Mouse (Mus musculus): ENCODE data around the gene Tfap2d.

The Tfap2d gene

DNA sequence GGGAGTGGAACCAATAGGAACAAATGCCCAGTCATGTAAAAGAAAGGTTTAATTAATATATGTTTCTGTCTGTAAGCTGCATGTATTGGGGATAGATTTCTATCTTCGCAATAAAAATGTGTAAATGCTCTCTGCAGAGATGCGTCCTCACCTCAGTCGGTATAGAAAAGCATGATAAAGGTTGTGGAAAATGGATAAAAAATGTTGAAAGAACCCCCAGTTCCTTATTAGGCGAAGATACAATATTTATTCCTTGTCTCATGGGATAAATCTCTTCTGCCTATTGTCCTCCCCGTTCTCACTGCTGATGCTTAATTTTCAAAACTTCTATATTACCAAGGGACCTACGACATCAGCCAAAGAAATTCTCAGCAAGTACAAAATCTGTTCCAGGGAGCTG is at the start of gene Tfap2d:
Tfap2d (plus strand) TSS at position 392 of the 400 bp plus-strand sequence.
- no peak for DNase-seq

DNA sequence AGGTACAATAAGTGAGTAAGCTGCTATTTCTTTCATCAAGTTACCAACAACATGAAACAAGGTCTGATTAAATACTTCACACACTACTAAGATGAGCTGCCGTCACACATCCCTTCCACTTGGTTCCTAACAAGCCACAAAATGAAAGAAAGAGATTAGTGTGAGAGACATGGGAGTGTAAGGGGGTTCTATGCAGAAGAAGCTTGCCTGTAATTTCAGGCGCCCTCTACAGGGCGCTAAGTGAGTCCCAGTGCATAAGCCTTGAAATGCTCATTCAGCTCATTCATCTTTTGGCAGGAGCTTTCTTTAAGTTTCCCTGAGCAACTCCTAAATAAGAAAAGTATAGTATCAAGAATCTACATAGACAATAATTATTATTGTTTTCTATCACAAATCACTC is 46.5 kb upstream of the Tfap2d start:
- peak; percentile 10 to 18 for DNase-seq

DNA sequence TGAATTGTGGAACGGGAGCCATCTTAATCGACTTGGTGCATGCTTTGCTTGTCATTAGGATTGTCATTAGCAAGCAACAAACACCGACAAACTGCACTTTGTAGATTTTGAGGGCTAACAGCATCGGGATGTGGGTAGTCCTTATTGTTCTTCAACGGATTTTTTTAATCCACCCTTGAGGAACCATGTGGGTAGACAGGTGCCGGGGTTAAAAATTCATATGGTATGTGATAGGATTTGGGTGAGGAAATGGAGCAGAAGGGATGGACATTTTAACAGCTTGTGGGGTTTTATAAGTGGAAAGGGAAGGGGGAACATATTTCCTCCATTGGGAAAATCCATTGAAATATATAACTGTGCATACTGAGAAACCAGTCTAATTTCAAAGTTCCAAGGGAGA is 46.0 kb upstream of the Tfap2d start:
- no peak for DNase-seq

DNA sequence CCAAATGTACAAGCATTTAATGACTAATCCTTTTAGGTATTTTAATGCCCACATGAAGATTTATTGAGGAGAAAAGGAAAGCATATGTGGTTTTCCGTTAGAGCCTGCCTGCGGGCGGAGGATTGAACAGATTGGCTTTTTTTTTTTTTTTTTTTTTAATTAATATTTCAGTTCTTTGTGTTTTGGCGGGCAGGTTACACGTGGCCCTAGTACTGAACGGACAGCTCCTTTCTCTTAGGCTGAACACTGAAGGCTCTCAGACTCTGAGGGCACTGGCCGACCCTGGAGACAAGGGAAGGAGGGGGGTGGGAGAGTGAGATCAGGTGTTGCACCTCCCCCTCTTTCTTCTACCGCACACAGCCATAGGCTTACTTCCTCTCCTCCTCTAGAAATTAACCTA is 14.7 kb upstream of the Tfap2d start:
- no peak for DNase-seq

DNA sequence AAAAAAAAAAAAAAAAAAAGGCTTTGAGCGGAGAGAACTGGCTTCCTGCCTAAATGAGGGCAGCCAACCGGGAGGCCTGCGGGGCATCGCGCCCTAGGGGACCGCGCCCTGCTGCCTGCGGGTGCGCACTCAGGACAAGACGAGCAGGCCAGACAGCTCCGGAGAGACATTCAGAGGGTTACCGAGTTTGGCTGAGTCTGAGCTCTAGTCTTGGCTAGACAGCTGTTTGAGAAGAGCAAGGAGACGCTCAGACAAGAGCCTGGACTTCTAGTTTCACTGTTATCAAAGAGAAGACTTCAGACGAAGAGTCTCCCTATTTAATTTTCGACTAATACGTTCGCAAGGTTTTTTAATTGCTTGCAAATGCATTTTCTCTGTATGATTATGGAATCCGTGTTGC is 5.9 kb upstream of the Tfap2d start:
- peak; percentile 20 to 30 for DNase-seq

DNA sequence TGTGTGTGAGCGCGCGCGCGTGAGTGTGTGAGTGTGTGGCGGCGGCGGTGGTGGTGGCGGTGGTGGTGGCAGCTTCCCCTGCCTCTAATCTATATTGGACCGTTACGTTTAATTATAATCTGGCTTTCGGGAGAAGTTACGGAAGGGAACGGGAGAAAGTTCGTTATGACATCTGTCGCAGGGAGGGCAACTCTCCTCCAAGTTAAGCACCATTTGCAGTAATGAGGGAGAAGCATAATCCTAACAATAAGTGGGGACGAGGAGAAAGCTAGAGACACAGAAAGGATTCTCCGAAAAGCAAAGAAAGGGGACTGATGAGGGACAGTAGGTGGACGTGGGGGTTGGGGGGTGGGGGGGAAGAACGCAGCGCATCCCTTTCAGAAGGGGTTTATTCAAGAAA is 494 bp downstream of the Tfap2d start:
- no peak for DNase-seq

DNA sequence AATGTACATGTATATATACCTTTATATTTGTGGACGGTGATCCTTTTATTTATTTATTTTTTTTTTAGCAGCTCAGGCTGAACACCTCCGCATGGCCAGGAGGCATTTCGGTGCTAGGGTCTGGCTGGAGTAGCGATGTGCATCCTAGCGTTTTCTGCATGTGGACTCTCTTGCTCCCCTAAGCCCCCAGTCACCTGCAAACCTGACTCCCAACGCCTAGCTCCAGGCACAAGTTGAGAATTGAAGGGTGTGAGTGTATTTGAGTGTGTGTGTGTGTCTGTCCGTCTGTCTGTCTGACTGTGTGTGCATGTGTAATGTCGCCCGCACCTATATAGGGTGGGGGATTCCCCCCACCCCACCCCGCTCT is 937 bp downstream of the Tfap2d start:
- DNase-seq: no peak

DNA sequence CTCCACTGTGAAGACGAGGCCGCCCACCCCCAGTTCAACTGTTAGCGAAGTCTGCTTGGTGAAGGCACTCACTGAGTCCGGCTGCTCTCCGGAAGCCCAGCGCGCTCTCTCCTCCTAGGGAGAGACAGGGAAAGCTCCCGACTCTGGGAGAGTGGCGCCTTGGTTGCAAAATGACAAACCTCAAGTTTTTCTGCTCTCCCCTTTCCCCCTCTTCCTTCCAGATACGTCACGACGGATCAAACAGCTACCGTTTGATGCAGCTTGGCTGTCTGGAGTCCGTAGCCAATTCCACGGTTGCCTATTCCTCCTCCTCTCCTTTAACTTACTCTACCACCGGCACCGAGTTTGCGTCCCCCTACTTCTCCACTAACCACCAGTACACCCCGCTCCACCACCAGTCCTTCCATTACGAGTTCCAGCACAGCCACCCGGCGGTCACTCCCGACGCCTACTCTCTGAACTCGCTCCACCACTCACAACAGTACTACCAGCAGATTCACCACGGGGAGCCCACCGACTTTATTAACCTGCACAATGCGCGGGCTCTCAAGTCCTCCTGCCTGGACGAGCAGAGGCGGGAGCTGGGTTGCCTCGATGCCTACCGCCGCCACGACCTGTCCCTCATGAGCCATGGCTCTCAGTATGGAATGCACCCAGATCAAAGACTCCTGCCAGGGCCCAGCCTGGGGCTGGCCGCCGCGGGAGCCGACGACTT is 1.5 kb downstream of the Tfap2d start:
- peak; percentile 17 for DNase-seq

DNA sequence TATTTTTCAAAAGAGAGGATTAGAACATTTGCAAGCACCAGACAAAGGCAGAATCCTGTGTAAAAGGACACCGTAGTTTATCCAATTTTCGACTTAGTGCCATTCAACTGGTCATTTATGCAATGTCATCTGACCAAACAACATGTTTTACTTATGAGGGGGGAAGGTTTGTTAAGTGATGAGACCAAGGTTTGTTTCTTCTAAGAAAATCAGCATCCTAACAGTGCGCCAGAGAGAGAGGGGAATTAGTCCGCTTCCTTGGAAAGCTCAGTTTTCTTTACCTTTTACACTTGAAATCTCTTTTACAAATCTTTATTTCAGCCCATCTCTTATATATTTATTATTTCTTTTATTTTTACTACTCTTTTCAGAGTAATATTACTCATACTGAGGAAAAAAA is 3.6 kb downstream of the Tfap2d start:
- no peak for DNase-seq

DNA sequence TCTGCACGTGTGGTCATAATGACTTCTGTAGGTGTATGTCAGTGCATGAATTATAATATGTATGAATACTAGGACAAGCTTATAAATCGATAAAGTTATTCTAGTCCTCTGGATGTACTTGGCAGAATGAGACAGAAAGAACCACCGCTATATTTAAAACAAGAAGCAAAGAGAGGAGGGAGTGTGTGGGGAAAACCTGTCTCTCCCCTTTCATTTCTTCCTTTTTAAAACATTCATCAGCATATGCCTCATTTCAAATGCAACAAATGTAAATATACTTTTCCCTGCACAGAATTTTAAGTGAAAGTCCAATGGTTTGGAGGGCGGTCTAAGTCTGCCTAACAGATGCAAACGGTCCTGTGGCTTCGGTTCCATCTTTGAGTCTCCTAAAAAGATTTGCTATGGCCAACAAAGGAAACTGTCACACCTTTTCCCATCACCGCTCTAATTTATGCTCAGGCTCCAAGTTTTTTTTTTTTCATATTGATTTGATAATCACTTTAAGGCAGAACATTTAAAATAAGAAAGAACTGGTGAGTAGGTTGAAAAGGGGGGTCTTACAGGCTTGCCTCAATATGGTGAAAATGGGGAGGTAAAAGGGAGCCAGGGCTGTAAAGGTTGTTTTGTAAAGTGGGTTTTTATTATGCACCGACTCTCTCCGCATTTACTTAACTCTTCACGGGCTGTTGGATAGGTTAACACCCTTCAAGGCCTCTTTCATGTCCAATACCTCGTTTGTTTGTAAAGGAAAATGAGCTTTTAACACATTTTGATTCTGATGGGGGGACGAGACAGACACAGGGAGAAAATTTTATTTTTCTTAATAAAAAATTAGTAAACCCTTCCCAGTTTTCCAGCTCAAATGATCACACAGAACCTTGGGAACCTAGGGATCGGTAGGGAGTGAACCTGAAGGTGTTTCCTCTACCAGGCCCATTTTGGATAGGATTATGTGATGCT is 4.3 kb downstream of the Tfap2d start:
- DNase-seq: no peak

DNA sequence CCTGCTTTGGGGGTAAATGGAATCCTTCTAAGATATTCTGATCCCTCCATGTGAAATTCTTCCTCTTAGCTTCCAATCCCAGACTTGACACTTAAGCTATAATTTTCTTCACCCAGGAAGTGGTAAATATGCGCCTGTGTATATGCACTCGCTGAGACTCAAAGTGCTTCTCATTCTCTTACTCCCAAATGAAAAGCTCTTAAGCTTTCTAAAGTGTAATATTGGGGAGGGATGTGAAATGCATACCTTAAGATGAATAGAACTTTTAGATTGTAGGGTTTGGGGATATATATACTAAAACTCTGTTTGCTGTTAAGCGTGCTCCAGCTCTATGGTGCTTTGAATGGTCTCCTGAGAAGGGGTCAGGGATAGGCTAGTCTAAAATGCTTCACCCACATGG is 5.0 kb downstream of the Tfap2d start:
- DNase-seq: no peak

DNA sequence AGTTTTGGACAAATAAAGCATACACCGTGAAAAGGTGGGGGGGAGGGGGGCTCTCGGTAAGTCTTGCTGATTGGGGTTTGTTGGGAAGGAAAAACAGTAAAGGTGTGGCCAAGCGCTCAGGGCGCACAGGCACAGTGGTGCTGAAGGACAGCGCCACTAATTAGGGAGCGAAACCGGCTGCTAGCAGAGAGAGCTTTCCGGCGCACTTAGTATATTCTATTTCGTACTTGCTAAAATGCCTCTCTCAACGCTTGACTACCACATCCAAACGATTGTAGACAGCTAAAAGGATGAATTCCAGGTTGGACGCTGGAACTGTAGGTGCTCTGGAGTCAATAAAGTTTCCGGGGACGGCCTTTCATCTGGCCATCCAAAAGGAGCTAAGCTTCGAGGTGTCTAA is 6.9 kb downstream of the Tfap2d start:
- DNase-seq: peak in 1 of 2 experiments; percentile 15

DNA sequence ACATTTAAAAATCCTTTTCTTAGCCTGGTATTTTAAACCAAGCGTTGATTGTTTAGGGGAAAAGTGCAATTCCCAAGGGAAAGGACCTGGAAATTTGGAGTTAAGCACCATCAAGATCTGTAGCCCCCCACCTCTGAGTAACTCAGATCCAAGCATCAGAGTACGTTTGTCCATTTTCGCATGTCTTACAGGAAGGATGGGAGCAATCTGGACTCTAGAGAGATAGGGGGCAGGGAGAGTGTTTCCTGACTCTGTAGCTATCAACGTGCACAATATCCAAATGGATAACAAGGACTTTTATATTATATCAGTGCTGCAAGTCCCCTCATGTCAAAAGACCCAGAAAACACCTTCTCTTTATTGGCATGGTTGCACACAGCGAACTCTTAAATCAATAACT is 7.4 kb downstream of the Tfap2d start:
- DNase-seq: no peak

DNA sequence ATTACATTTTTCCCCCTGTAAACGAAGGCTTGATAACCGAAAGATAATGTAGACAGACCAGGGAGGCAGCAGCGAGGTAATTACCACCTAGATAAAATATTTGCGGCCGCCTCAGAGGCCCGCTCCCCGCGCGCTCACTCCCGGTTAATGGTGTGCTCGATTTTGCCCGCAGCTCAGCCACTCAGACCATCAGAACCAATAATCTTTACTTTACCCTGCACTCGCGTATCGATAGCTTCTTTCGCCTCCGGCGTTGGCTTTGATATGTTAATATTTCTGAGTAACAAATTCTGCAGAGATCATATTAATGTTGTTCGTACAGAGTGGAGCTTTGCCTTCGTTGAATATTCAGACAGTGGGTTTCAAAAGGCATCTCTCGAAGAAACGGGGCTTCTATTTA is 8.2 kb downstream of the Tfap2d start:
- DNase-seq: peak; percentile 11 to 25

DNA sequence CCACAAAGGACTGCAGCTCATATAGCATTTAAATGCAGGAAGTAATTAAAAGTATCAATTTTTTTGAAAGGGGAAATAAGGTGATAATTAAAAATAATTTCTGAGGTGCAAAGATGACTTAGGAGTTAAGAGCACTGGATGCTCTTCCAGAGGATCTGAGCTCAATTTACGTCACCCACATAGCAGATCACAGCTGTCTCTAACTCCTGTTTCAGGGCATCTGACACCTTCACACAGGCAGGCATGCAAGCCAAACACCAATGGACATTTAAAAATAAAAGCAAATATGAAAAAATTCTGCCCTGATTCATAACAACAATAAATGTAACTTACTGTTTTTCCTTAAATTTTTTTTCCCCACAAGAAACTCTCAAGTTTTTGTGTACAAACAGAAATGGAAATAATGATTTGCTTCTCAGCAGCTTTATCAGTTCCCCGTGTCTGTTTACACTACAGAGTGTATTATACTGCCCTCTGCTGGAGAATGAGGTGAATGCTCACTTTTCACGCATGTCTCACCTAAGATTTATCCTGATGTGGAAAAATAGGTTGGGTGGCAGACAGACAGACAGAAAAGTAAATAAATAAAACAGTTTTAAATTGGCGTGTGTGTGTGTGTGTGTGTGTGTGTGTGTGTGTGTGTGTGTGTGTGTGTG is 76.0 kb downstream of the Tfap2d start:
- DNase-seq: peak; percentile 51 to 73

DNA sequence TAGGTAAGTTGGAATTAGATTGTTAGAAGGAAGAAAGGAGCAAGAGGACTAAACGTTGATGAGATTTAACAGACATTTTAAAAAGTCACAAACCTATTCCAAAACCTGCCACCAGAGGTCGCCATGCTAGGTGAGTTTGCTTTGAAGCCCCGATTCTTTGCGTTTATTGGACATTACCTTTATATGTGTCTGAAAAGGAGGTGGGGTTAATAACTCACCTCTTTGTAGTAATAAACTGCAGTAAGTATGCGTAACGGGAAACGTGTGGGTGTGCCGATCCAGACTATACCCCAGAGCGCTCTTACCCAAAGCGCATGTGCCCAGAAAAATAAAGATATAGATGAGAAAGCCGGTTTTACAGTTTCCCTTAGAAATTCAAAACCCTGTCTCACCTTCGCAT is 102.8 kb downstream of the Tfap2d start:
- peak; percentile 78 to 85 for DNase-seq

DNA sequence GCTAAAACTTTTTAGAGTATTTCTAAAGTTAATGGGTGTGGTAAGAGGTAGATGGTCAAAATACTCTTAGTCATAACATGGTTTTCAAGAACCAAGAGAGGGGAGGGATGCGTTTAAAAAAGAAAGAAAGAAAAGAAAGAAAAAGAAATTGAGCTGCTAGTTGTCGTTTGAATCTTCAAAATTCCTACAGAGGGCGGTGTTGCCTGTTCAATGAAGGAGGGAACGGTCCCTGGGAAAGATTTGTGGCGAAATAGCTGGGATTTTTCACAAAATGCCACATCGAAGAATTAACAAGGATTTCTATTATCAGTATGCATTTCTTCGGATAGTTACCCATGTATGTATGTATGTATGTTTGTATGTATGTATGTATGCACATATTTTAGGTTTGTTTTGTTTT is 103.4 kb downstream of the Tfap2d start:
- DNase-seq: peak; percentile 57 to 72

DNA sequence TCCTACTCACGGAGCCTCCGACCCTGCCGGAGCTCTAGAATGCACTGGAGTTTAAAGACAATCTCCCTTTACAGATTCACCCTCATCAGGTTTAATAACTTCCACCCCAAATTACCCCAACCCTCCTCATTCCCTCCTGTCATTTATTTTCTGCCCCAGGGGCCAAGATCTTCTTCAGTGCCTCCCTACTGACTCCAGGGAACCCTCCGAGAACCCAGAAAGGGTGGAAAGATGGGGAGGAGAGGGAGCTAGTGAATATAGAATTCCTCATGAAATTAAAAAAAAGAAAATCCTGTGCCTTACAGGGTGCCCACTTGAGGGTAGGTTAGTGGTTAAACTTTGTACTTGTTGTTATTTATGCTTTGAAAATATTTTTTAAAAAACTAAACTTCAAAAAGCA is 104.8 kb downstream of the Tfap2d start:
- DNase-seq: peak in 1 of 2 experiments; percentile 20

DNA sequence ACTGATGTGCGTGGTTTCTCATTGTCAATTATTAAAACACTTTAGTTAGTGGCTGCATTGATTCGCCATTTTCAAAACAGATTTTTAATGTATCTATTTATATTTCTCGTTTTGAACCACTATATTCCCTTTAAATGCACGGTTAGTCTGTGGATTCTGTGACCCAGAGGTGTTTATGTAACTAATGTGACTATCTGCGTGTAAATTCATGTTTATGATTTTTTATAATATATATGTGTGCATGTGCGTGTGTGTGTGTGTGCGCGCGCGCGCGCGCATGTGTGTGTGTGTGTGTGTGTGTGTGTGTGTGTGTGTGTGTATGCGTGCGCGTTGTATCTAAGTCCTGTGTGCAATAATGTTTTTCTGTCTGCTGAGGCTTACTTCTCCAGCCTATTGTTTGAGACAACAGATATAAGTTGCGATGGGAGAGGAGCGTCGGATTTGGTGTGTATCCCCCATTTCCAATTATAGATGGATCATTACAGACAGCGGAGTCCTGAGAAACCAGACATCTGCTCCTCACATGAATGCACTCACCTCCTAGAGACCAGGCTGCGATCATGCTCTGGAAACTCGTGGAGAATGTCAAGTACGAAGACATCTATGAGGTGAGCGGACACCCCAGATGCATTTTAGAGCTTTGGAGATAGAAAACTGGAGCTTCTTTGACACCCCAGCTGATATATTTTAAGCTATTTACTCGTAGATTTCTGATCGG is 106.0 kb downstream of the Tfap2d start, which contains the start of gene Tfap2b:
Tfap2b (plus strand) TSS at position 274 of the 718 bp plus-strand sequence.
- peak in 1 of 2 experiments; percentile 43 for DNase-seq

DNA sequence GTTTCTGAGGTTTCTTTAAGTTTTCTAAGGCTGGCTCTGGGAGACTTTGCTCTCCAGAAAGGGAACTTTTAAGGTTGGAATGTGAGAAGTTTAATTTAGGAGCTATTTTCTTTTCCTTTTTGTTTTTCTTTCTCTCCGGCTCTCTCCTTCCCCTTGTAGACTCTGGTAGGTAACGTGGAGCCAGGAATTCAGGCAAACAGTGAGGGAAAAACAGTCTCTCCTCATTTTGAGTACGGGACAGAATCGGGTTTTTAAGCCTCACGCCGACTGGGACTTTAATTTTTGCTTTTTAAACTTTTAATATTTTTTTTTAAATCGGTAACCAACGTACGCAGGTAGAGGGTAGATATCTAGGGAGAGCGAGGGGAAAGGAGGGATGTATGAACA is 106.5 kb downstream of the Tfap2d start:
- DNase-seq: peak in 1 of 2 experiments; percentile 29

DNA sequence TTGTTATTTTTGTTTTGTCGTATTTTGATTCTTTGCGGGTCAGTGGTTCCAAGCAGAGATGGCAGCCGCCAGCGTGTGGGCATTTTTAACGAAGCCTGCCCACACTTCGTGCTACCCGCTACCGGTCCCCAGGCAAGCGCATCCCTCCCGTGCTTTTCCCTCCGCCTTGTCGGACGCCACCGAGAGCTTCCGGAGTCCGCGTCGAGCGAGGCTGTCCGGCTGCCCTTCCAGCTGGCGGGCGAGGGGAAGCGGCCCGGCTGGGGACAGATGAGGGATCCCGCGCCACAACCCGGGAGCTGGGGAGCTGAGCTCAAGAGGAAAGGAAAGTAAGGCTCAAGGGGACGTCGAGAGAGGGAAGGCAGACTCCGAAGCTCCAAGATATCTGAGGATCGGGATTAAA is 107.0 kb downstream of the Tfap2d start:
- peak; percentile 47 to 51 for DNase-seq

DNA sequence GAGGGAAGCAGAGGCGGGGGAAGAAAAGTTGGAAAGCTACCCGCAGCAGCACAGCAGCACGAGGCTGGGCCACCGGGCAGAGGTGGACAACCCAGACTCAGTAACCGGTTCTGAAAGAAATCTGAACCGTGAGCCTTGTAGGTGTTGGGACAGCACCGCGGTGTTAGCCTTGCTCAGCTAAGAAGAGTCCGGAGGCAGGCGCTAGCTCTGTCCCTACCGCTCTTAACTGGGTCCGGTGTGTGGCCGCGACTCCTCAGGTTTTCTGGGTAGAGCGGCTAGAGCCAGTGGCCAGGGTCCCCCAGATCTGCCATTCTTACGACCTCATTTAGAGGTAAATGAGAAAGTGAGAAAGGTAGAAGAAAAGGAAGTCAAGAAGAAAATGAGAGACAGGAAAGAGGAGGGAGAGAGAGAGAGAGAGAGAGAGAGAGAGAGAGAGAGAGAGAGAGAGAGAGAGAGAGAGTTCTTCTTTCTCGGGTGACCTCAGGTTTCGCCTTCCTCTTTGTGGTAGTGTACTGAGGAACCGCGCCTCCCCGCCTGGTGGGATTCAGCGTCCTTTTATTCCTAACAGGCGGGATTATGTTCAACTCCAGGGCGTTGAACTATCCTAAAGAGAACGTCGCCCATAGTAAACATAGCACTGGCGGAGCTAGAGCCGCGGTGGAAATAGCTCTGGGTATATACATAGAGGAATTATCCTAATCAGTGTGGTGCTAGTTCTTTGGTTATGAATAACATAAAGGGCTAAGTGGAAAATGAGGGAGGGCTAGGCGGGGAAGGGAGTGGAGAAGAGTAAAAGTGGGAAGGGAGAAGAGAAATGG is 107.6 kb downstream of the Tfap2d start:
- DNase-seq: peak in 1 of 2 experiments; percentile 36

All from cerebellum, postnatal 10 days (tissue).